Mouse (Mus musculus): ENCODE results near the gene 1500009L16Rik. TPM values are rescaled to one million over a fixed set of nuclear protein-coding genes. Genes with fewer than 3 reads are reported as not detected.

Gene 1500009L16Rik
- polyA plus RNA-seq, 1 experiment from 2014 or later = 36.4 TPM

- no peak overlapping the region for H3K4me2 ChIP-seq
- peaks cover 10% of the 10 kb centered on the region for H3K4me1 ChIP-seq
- no peak overlapping the region for H3K27ac ChIP-seq
- H3K36me3 ChIP-seq (replicated peaks) = no peaks in the 10 kb centered on the region
- no peak for ATAC-seq (ENCODE audit: low FRiP score)
- no peak overlapping the region for H3K9ac ChIP-seq
- 91% methylated on average over 5 of the region's 5 CpGs for WGBS
- H3K4me3 ChIP-seq (replicated peaks) = no peak overlapping the region
- H3K9me3 ChIP-seq = no peaks in the 10 kb centered on the region; the same call in 1 of the 2 replicates
- H3K27me3 ChIP-seq = no peaks in the 10 kb centered on the region
Observed at GRCm38 (mm10) chr10:83727846-83728245, 5.2 kb downstream of the 1500009L16Rik start.

GRCm38 (mm10) chr10:83728529-83728928 is 5.9 kb downstream of the 1500009L16Rik start:
- peaks cover 5% of the 10 kb centered on the region; the same call in 1 of the 2 replicates for H3K4me1 ChIP-seq
- H3K9ac ChIP-seq = no peak overlapping the region
- ATAC-seq (ENCODE audit: low FRiP score) = no peak

GRCm38 (mm10) chr10:83729076-83729475 is 6.4 kb downstream of the 1500009L16Rik start:
- no peaks in the 10 kb centered on the region for H3K27me3 ChIP-seq
- H3K9me3 ChIP-seq = no peaks in the 10 kb centered on the region; the same call in 1 of the 2 replicates
- H3K4me3 ChIP-seq (replicated peaks) = no peak overlapping the region
- ATAC-seq (ENCODE audit: low FRiP score) = no peak
- no peak overlapping the region for H3K4me2 ChIP-seq
- H3K27ac ChIP-seq = no peak overlapping the region
- H3K36me3 ChIP-seq (replicated peaks) = no peaks in the 10 kb centered on the region
- WGBS = 81% methylated on average over 3 of the region's 3 CpGs
- no peaks in the 10 kb centered on the region for H3K4me1 ChIP-seq
- H3K9ac ChIP-seq = no peak overlapping the region

More at GRCm38 (mm10) chr10:83728529-83728928, 5.9 kb downstream of the 1500009L16Rik start:
- no peaks in the 10 kb centered on the region for H3K36me3 ChIP-seq (replicated peaks)
- H3K27me3 ChIP-seq = no peaks in the 10 kb centered on the region
- 84% methylated on average over 6 of the region's 6 CpGs for WGBS
- no peak overlapping the region for H3K4me2 ChIP-seq
- H3K9me3 ChIP-seq = no peaks in the 10 kb centered on the region; the same call in 1 of the 2 replicates
- H3K27ac ChIP-seq = no peak overlapping the region
- H3K4me3 ChIP-seq (replicated peaks) = no peak overlapping the region

GRCm38 (mm10) chr10:83729492-83729891 is 6.8 kb downstream of the 1500009L16Rik start:
- 45% methylated on average over 7 of the region's 7 CpGs for WGBS
- no peaks in the 10 kb centered on the region for H3K4me1 ChIP-seq
- H3K27me3 ChIP-seq = no peaks in the 10 kb centered on the region
- peak; percentile 39 for ATAC-seq (ENCODE audit: low FRiP score)
- no peaks in the 10 kb centered on the region; the same call in 1 of the 2 replicates for H3K9me3 ChIP-seq
- H3K36me3 ChIP-seq (replicated peaks) = no peaks in the 10 kb centered on the region
- H3K9ac ChIP-seq = no peak overlapping the region
- H3K27ac ChIP-seq = no peak overlapping the region
- H3K4me2 ChIP-seq = no peak overlapping the region
- H3K4me3 ChIP-seq (replicated peaks) = no peak overlapping the region

GRCm38 (mm10) chr10:83733725-83734124 is 11.1 kb downstream of the 1500009L16Rik start:
- ATAC-seq (ENCODE audit: low FRiP score) = no peak
- H3K36me3 ChIP-seq (replicated peaks) = no peaks in the 10 kb centered on the region
- 0 out of 2 replicates have a peak, but pooled peaks cover 1% of the 10 kb centered on the region for H3K9me3 ChIP-seq
- H3K4me2 ChIP-seq = no peak overlapping the region
- H3K4me1 ChIP-seq = no peaks in the 10 kb centered on the region
- no peak overlapping the region for H3K27ac ChIP-seq
- 85% methylated on average over 4 of the region's 4 CpGs for WGBS
- no peak overlapping the region for H3K4me3 ChIP-seq (replicated peaks)
- H3K27me3 ChIP-seq = no peaks in the 10 kb centered on the region
- no peak overlapping the region for H3K9ac ChIP-seq

GRCm38 (mm10) chr10:83738996-83739655 is 16.5 kb downstream of the 1500009L16Rik start:
- Histone ChIP-seq H3K27ac (no peak overlapping the region), H3K36me3 (replicated peaks) (no peaks in the 10 kb centered on the region; the same call in 1 of the 2 replicates), H3K9me3 (peaks cover 9% of the 10 kb centered on the region; the same call in 1 of the 2 replicates), H3K27me3 (no peaks in the 10 kb centered on the region), H3K4me3 (replicated peaks) (no peak overlapping the region), H3K9ac (no peak overlapping the region), H3K4me2 (no peak overlapping the region), H3K4me1 (no peaks in the 10 kb centered on the region)
- WGBS = 83% methylated on average over 15 of the region's 15 CpGs
- no peak for ATAC-seq (ENCODE audit: low FRiP score)

GRCm38 (mm10) chr10:83744656-83745055 is 22.0 kb downstream of the 1500009L16Rik start:
- H3K4me2 ChIP-seq = no peak overlapping the region
- no peak overlapping the region for H3K27ac ChIP-seq
- no peaks in the 10 kb centered on the region for H3K27me3 ChIP-seq
- ATAC-seq (ENCODE audit: low FRiP score) = no peak
- H3K9me3 ChIP-seq = peaks cover 6% of the 10 kb centered on the region; the same call in 1 of the 2 replicates
- 86% methylated on average over 3 of the region's 3 CpGs for WGBS
- no peak overlapping the region for H3K9ac ChIP-seq
- no peaks in the 10 kb centered on the region; the same call in 1 of the 2 replicates for H3K36me3 ChIP-seq (replicated peaks)
- H3K4me3 ChIP-seq (replicated peaks) = no peak overlapping the region
- no peaks in the 10 kb centered on the region for H3K4me1 ChIP-seq

- no peak for ATAC-seq (ENCODE audit: low FRiP score)
- no peaks in the 10 kb centered on the region for H3K36me3 ChIP-seq (replicated peaks)
- WGBS = 100% methylated on average over 1 of the region's 1 CpGs
Observed at GRCm38 (mm10) chr10:83753056-83753455, 30.4 kb downstream of the 1500009L16Rik start.

GRCm38 (mm10) chr10:83757343-83757962 is 34.8 kb downstream of the 1500009L16Rik start:
- WGBS = 92% methylated on average over 17 of the region's 17 CpGs
- H3K4me1 ChIP-seq = 0 out of 2 replicates have a peak, but pooled peaks cover 3% of the 10 kb centered on the region
- H3K4me3 ChIP-seq (replicated peaks) = no peak overlapping the region
- H3K9me3 ChIP-seq = no peaks in the 10 kb centered on the region
- no peaks in the 10 kb centered on the region for H3K36me3 ChIP-seq (replicated peaks)
- no peaks in the 10 kb centered on the region for H3K27me3 ChIP-seq
- no peak for ATAC-seq (ENCODE audit: low FRiP score)
- H3K4me2 ChIP-seq = no peak overlapping the region
- no peak overlapping the region for H3K9ac ChIP-seq
- H3K27ac ChIP-seq = no peak overlapping the region

More at GRCm38 (mm10) chr10:83753056-83753455, 30.4 kb downstream of the 1500009L16Rik start:
- Histone ChIP-seq H3K4me2 (no peak overlapping the region), H3K9me3 (no peaks in the 10 kb centered on the region), H3K27me3 (no peaks in the 10 kb centered on the region), H3K4me1 (no peaks in the 10 kb centered on the region), H3K9ac (no peak overlapping the region), H3K4me3 (replicated peaks) (no peak overlapping the region), H3K27ac (no peak overlapping the region)

- H3K4me1 ChIP-seq = 0 out of 2 replicates have a peak, but pooled peaks cover 3% of the 10 kb centered on the region
- H3K4me2 ChIP-seq = no peak overlapping the region
- H3K36me3 ChIP-seq (replicated peaks) = no peaks in the 10 kb centered on the region
- H3K27ac ChIP-seq = 0 out of 2 replicates have a peak overlapping the region, but pooled peaks have one; percentile 19
- 89% methylated on average over 13 of the region's 13 CpGs for WGBS
- H3K27me3 ChIP-seq = no peaks in the 10 kb centered on the region
- no peaks in the 10 kb centered on the region for H3K9me3 ChIP-seq
- ATAC-seq (ENCODE audit: low FRiP score) = no peak
- H3K9ac ChIP-seq = no peak overlapping the region
- no peak overlapping the region for H3K4me3 ChIP-seq (replicated peaks)
Observed at GRCm38 (mm10) chr10:83758732-83759131, 36.1 kb downstream of the 1500009L16Rik start.

- Histone ChIP-seq H3K9ac (no peak overlapping the region), H3K27me3 (no peaks in the 10 kb centered on the region), H3K4me2 (no peak overlapping the region), H3K27ac (no peak overlapping the region), H3K9me3 (no peaks in the 10 kb centered on the region), H3K4me1 (0 out of 2 replicates have a peak, but pooled peaks cover 3% of the 10 kb centered on the region), H3K4me3 (replicated peaks) (no peak overlapping the region), H3K36me3 (replicated peaks) (peaks cover 5% of the 10 kb centered on the region; the same call in 1 of the 2 replicates)
- ATAC-seq (ENCODE audit: low FRiP score) = no peak
- 63% methylated on average over 2 of the region's 2 CpGs for WGBS
Observed at GRCm38 (mm10) chr10:83760535-83760934, 37.9 kb downstream of the 1500009L16Rik start.

GRCm38 (mm10) chr10:83763891-83764290 is 41.2 kb downstream of the 1500009L16Rik start:
- 86% methylated on average over 4 of the region's 4 CpGs for WGBS

More at GRCm38 (mm10) chr10:83763891-83764290, 41.2 kb downstream of the 1500009L16Rik start:
- 0 out of 2 replicates have a peak, but pooled peaks cover 3% of the 10 kb centered on the region for H3K4me1 ChIP-seq
- H3K9ac ChIP-seq = no peak overlapping the region
- peaks cover 5% of the 10 kb centered on the region; the same call in 1 of the 2 replicates for H3K36me3 ChIP-seq (replicated peaks)
- H3K27me3 ChIP-seq = no peaks in the 10 kb centered on the region
- H3K27ac ChIP-seq = no peak overlapping the region
- no peaks in the 10 kb centered on the region for H3K9me3 ChIP-seq
- no peak overlapping the region for H3K4me3 ChIP-seq (replicated peaks)
- no peak for ATAC-seq (ENCODE audit: low FRiP score)
- no peak overlapping the region for H3K4me2 ChIP-seq

Data from forebrain, embryonic 12.5 days (tissue).